Mouse (Mus musculus) forebrain, embryonic 14.5 days (tissue): ENCODE results near the gene Grip1. TPM values are rescaled to one million over a fixed set of nuclear protein-coding genes. Genes with fewer than 3 reads are reported as not detected.
A peak's percentile ranks its signal among the peaks of the same experiment; 100 is the strongest.

ENCODE experiments used
- ATAC-seq: fragments of 200-750 bp; cut with Nextera tagmentation; 2 replicates; pipeline ENCODE4 v1.8.0; 2017; ENCODE audit warnings: mild to moderate bottlenecking, moderate library complexity
- DNase-seq: peaks from one replicate; pipeline ENCODE4 v3.0.0-alpha.2; 2015; ENCODE audit warnings: low spot score
- H3K27ac ChIP-seq: fragments of 300-500 bp; sonication (generic); 2 replicates; pipeline ENCODE4 v1.5.1; 2014; ENCODE audit warnings: low read depth, mild to moderate bottlenecking, control low read depth, low read length, moderate library complexity
- H3K27me3 ChIP-seq: fragments of 300-500 bp; sonication (generic); replicated peaks from 2 replicates; pipeline ENCODE4 v1.6.1; 2014; ENCODE audit warnings: low read length, control low read depth, mixed read lengths; ENCODE audit not compliant: control insufficient read depth, insufficient read depth
- H3K36me3 ChIP-seq: fragments of 300-500 bp; sonication (generic); 2 replicates; pipeline ENCODE4 v1.6.1; 2014; ENCODE audit warnings: low read length, control low read depth; ENCODE audit not compliant: control insufficient read depth, insufficient read depth
- H3K4me1 ChIP-seq: fragments of 300-500 bp; sonication (generic); 2 replicates; pipeline ENCODE4 v1.6.1; 2014; ENCODE audit warnings: antibody characterized with exemption, low read length, control low read depth; ENCODE audit not compliant: control insufficient read depth, insufficient read depth
- H3K4me2 ChIP-seq: fragments of 300-500 bp; sonication (generic); 2 replicates; pipeline ENCODE4 v1.6.1; 2014; ENCODE audit warnings: mild to moderate bottlenecking, control low read depth, low read length
- H3K4me3 ChIP-seq: fragments of 300-500 bp; sonication (generic); 2 replicates; pipeline ENCODE4 v1.5.1; 2014; ENCODE audit warnings: low read depth, low read length, control low read depth
- H3K9ac ChIP-seq: fragments of 300-500 bp; sonication (generic); 2 replicates; pipeline ENCODE4 v1.6.1; 2014; ENCODE audit warnings: mild to moderate bottlenecking, low read length, control low read depth, moderate library complexity
- H3K9me3 ChIP-seq: fragments of 300-500 bp; sonication (generic); replicated peaks from 2 replicates; pipeline ENCODE4 v1.6.1; 2016; ENCODE audit warnings: low read length, control low read depth, mixed read lengths; ENCODE audit not compliant: control insufficient read depth
- WGBS: fragments of 180-500 bp; shearing (Covaris S2); extraction: QIAGEN DNeasy Blood & Tissue Kit; methylation state at CpG from one replicate; pipeline ENCODE4 v1.1.7; 2014; 5-methylcytosine and 5-hydroxymethylcytosine counted together
- polyA plus RNA-seq: library from polyadenylated mRNA; unstranded; fragments of >200 nt; fragmentation: Nextera tagmentation; extraction: Ambion mirVana; gene quantifications from 2 replicates; pipeline ENCODE4 v1.2.1, GENCODE M21; 2014

Gene Grip1
- polyA plus RNA-seq, 1 experiment from 2014 or later: 15.0 TPM

GRCm38 (mm10) chr10:120031316-120031715 is 577.7 kb downstream of the Grip1 start:
- 88% methylated on average over 8 of the region's 8 CpGs for WGBS
- no peak overlapping the region for H3K4me2 ChIP-seq
- no peak overlapping the region for H3K27ac ChIP-seq
- no peaks in the 10 kb centered on the region for H3K9me3 ChIP-seq
- H3K27me3 ChIP-seq: no peaks in the 10 kb centered on the region
- H3K36me3 ChIP-seq: no peaks in the 10 kb centered on the region
- H3K4me3 ChIP-seq: no peak overlapping the region
- H3K4me1 ChIP-seq: peaks cover 30% of the 10 kb centered on the region
- no peak overlapping the region for H3K9ac ChIP-seq
- DNase-seq (no peak), ATAC-seq (no peak)

DNA sequence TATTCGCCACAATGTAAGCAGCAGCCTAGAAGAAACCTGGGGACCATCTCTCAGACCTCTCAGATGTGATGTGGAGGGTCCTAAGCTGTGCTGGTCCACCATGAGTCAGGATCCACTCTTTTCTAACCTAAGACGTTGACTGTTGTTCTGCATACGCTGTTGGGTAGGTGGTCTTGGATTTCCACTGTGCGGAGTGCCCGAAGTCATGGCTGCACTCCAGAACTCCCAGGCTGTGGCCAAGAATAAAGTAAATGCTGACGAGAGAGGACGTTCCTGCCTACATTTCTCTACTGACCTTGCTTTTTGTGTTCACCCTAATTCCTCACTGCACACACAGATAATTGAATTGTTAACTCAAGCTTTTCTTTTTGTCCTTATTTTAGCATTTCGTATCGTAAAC is 580.2 kb downstream of the Grip1 start:
- H3K4me2 ChIP-seq: no peak overlapping the region
- ATAC-seq: no peak
- DNase-seq: peak; percentile 39
- no peaks in the 10 kb centered on the region for H3K9me3 ChIP-seq
- no peak overlapping the region for H3K9ac ChIP-seq
- no peak overlapping the region for H3K4me3 ChIP-seq
- no peaks in the 10 kb centered on the region for H3K36me3 ChIP-seq
- H3K27me3 ChIP-seq: no peaks in the 10 kb centered on the region
- 41% methylated on average over 9 of the region's 9 CpGs for WGBS
- peaks cover 24% of the 10 kb centered on the region for H3K4me1 ChIP-seq
- H3K27ac ChIP-seq: no peak overlapping the region

DNA sequence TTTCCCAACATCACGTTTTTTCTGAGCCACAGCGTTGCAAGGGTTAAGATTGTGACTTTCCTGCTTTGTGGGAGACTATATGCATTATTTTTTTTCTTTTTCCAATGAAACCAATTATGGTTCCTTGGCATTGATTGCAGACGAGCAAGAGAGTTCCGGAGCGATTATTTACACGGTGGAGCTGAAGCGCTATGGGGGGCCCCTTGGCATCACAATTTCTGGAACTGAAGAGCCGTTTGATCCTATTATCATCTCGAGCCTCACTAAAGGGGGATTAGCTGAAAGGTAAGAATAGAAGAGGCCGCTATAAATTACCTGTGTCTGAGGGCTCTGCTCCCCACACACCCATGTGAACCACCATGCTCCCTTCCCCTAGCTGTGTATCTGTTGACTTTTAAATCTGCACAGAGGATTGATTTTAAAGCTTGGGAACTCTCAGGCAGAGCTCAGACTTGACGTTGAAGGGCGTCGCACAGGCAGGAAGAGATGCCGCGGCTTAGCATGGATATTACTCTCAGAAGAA is 581.6 kb downstream of the Grip1 start:
- WGBS: 14% methylated on average over 15 of the region's 15 CpGs
- ATAC-seq: no peak

GRCm38 (mm10) chr10:120035824-120036223 is 582.2 kb downstream of the Grip1 start:
- H3K9ac ChIP-seq: no peak overlapping the region
- H3K36me3 ChIP-seq: no peaks in the 10 kb centered on the region; the same call in 1 of the 2 replicates
- DNase-seq: no peak
- peaks cover 24% of the 10 kb centered on the region for H3K4me1 ChIP-seq
- H3K27ac ChIP-seq: 0 out of 2 replicates have a peak overlapping the region, but pooled peaks have one; percentile 23
- H3K4me2 ChIP-seq: peak overlapping the region; percentile 33
- H3K27me3 ChIP-seq: no peaks in the 10 kb centered on the region
- no peak for ATAC-seq
- no peak overlapping the region for H3K4me3 ChIP-seq
- H3K9me3 ChIP-seq: no peaks in the 10 kb centered on the region
- 19% methylated on average over 6 of the region's 6 CpGs for WGBS

More for the DNA sequence above, 581.6 kb downstream of the Grip1 start:
- Histone ChIP-seq H3K4me3 (0 out of 2 replicates have a peak overlapping the region, but pooled peaks have one; percentile 3), H3K9me3 (no peaks in the 10 kb centered on the region), H3K4me1 (peaks cover 24% of the 10 kb centered on the region), H3K36me3 (no peaks in the 10 kb centered on the region; the same call in 1 of the 2 replicates), H3K9ac (0 out of 2 replicates have a peak overlapping the region, but pooled peaks have one; percentile 10), H3K4me2 (peak overlapping the region; percentile 33), H3K27me3 (no peaks in the 10 kb centered on the region), H3K27ac (peak overlapping the region; percentile 23; the same call in 1 of the 2 replicates)
- peak; percentile 39 for DNase-seq

GRCm38 (mm10) chr10:120038194-120038593 is 584.6 kb downstream of the Grip1 start:
- peak; percentile 91 for ATAC-seq
- Histone ChIP-seq H3K4me1 (peaks cover 21% of the 10 kb centered on the region), H3K36me3 (no peaks in the 10 kb centered on the region; the same call in 1 of the 2 replicates), H3K4me2 (no peak overlapping the region), H3K9me3 (no peaks in the 10 kb centered on the region), H3K27me3 (no peaks in the 10 kb centered on the region), H3K9ac (no peak overlapping the region), H3K4me3 (no peak overlapping the region), H3K27ac (peak overlapping the region; percentile 63; the same call in 1 of the 2 replicates)
- DNase-seq: peak; percentile 86
- WGBS: 66% methylated on average over 5 of the region's 5 CpGs

DNA sequence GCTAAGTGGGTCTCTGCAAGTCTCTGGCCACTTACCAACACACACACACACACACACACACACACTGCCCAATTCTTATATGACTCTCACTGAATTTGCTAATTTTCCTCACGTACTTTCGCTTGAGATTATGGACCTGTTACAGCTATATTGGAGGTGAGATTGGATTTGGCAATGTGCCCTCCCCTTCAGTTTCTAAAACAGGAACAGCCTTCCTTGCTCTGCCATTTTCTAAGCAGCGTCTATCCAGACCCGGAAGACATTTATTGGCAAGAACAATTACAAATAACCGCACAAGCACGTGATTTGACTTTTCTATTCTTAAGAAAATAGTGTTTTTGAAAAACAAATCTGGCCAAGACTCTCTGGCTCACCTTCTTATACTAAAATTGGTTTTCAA is 590.6 kb downstream of the Grip1 start:
- ATAC-seq (peak; percentile 57; the same call in 1 of the 2 replicates), DNase-seq (peak; percentile 46)
- Histone ChIP-seq H3K4me3 (no peak overlapping the region), H3K4me2 (0 out of 2 replicates have a peak overlapping the region, but pooled peaks have one; percentile 12), H3K27me3 (no peaks in the 10 kb centered on the region), H3K27ac (no peak overlapping the region; the same call in 1 of the 2 replicates), H3K36me3 (peaks cover 2% of the 10 kb centered on the region; the same call in 1 of the 2 replicates), H3K9me3 (no peaks in the 10 kb centered on the region), H3K4me1 (peaks cover 2% of the 10 kb centered on the region; the same call in 1 of the 2 replicates), H3K9ac (no peak overlapping the region)
- 40% methylated on average over 6 of the region's 6 CpGs for WGBS

GRCm38 (mm10) chr10:120044714-120045234 is 591.1 kb downstream of the Grip1 start:
- H3K27me3 ChIP-seq: no peaks in the 10 kb centered on the region
- ATAC-seq (peak; percentile 77), DNase-seq (peak; percentile 34)
- peaks cover 2% of the 10 kb centered on the region; the same call in 1 of the 2 replicates for H3K4me1 ChIP-seq
- H3K27ac ChIP-seq: no peak overlapping the region; the same call in 1 of the 2 replicates
- H3K4me2 ChIP-seq: 0 out of 2 replicates have a peak overlapping the region, but pooled peaks have one; percentile 12
- 27% methylated on average over 2 of the region's 2 CpGs for WGBS
- H3K4me3 ChIP-seq: no peak overlapping the region
- no peaks in the 10 kb centered on the region for H3K9me3 ChIP-seq
- peaks cover 7% of the 10 kb centered on the region; the same call in 1 of the 2 replicates for H3K36me3 ChIP-seq
- H3K9ac ChIP-seq: no peak overlapping the region

DNA sequence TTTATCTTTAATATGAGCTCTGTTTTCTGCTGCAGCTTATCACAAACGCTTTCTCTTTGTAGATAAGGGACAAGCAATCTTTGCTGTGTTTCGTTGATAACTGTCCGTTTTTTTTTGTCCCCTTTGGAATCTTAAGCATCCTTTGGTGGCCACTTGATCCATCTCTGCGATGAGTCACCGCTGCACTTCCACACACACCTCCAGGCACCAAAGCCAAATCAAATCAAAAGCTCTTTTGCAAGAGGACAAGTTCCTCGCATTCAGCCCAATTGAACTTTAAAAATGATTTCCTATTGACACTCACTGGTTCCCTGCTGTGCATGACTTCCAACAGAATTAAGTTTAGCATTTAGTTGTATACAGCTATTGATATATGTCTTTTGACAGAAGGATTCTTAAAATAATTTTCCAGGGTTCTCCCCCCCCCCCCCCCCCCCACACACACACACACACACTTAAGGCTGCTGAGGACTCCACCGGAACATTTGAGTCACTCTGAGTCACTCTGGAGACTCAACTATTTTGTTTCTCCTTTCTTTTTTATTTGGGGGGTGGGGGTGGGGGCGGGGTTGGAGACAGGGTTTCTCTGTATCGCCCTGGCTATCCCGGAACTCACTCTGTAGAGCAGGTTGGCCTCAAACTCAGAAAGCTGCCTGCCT is 607.1 kb downstream of the Grip1 start:
- H3K4me3 ChIP-seq: no peak overlapping the region
- H3K27me3 ChIP-seq: no peaks in the 10 kb centered on the region
- no peak overlapping the region for H3K4me2 ChIP-seq
- H3K9ac ChIP-seq: no peak overlapping the region
- ATAC-seq (no peak), DNase-seq (no peak)
- WGBS: 87% methylated on average over 10 of the region's 10 CpGs
- no peak overlapping the region for H3K27ac ChIP-seq
- H3K36me3 ChIP-seq: no peaks in the 10 kb centered on the region
- H3K4me1 ChIP-seq: no peaks in the 10 kb centered on the region
- H3K9me3 ChIP-seq: no peaks in the 10 kb centered on the region
